Mouse (Mus musculus) left cerebral cortex, adult 6 months (tissue): ENCODE data around the gene Pex11b. TPM values are rescaled to one million over a fixed set of nuclear protein-coding genes. Genes with fewer than 3 reads are reported as not detected.

Experiments
- long read RNA-seq, 2 experiments: library from polyadenylated mRNA; unstranded; transcript quantifications; one replicate each; pipeline ENCODE4 v2.0.0; 2019 to 2020
- polyA plus RNA-seq: library from polyadenylated mRNA; unstranded; fragments of <200 nt; fragmentation: Nextera tagmentation; gene quantifications from 2 replicates; pipeline ENCODE4 v1.2.3, GENCODE M21; 2021

The Pex11b gene
- 86.5 and 102 TPM in 2 replicates for polyA plus RNA-seq
- long read RNA-seq, experiment 1, transcript Pex11b-202 (4 exons, 2,424 nt) = major isoform, 311 of 399 reads
- long read RNA-seq, experiment 1, transcript Pex11b-201 (5 exons, 1,122 nt) = minor isoform, 27 of 399 reads
- long read RNA-seq, experiment 1, transcript Pex11b-206 (4 exons, 1,017 nt) = minor isoform, 47 of 399 reads
- long read RNA-seq, experiment 1, partial matches to known transcripts = 3 of 399 reads
- long read RNA-seq, experiment 1, other reads (novel, unspliced or antisense) = 8 of 399 reads
- long read RNA-seq, experiment 2, transcript Pex11b-202 (4 exons, 2,424 nt) = major isoform, 85 of 137 reads
- long read RNA-seq, experiment 2, transcript Pex11b-201 (5 exons, 1,122 nt) = minor isoform, 19 of 137 reads
- long read RNA-seq, experiment 2, transcript Pex11b-206 (4 exons, 1,017 nt) = minor isoform, 9 of 137 reads
- long read RNA-seq, experiment 2, partial matches to known transcripts = 19 of 137 reads
- long read RNA-seq, experiment 2, other reads (novel, unspliced or antisense) = 4 of 137 reads

GRCm38 (mm10) chr3:96634928-96635879 is at the start of gene Pex11b, which contains the start of gene Gm42957:
Gene Pex11b, plus strand, starts transcription at chr3:96635376.
Gene Gm42957, plus strand, starts transcription at chr3:96635474.

GRCm38 (mm10) chr3:96593790-96594560 is 41.2 kb upstream of the Pex11b start, which contains the start of gene Polr3gl:
Gene Polr3gl, minus strand, starts transcription at chr3:96594181.

DNA sequence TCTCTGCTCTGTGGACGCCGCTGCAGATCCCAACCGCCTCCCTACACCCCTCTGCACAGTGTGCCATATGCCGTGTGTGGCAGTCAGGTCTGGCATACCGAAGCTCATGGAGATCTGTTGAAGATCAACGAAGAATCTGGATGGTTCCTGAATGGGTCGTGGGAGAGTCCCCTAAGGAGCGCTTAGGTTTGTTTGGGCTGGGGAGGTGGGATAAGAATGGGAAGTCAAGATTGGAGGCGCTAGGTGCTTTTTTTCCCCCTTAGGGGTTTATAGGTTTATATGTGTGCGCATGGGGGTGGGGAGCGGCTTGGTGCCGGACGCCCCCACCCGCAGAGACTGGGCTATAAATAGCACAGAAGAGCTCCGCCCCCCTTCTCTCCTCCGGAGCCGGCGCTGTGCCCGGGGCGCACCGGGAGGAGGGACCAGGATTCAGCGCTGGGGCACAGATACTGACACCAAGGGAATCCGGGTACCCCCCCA is 38.9 kb upstream of the Pex11b start, which contains the start of gene Ankrd34a:
Gene Ankrd34a, plus strand, starts transcription at position 409 of the 480 bp plus-strand sequence.

DNA sequence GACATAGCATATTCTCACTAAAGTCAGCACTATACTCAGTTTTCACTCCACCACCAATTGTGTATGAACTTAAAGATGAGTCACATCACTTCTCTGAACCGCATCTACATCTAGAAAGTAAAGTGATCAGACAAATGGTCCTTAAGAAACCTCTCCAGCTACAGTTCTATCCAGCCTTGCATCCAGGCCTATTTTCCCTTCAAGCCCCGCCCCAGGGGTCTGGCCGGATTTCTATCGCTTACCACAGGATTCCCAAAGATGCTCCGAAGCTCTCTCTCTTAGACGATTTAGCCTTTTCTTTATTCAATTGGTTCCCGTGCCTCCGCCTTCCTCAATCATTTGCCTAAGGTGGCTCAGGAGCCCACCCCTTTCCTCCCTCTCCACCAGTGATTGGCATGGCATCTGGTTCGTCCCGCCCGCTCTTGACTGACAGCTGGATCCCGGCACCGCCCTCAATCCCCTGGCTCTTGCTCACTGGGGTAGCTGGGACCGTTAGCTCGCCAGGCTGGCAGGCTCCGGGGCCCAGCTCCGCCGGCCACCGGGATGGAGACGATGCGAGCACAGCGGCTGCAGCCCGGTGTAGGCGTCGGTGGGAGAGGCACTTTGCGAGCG is 34.4 kb upstream of the Pex11b start, which contains the start of gene Lix1l:
Gene Lix1l, plus strand, starts transcription at position 511 of the 612 bp plus-strand sequence.

DNA sequence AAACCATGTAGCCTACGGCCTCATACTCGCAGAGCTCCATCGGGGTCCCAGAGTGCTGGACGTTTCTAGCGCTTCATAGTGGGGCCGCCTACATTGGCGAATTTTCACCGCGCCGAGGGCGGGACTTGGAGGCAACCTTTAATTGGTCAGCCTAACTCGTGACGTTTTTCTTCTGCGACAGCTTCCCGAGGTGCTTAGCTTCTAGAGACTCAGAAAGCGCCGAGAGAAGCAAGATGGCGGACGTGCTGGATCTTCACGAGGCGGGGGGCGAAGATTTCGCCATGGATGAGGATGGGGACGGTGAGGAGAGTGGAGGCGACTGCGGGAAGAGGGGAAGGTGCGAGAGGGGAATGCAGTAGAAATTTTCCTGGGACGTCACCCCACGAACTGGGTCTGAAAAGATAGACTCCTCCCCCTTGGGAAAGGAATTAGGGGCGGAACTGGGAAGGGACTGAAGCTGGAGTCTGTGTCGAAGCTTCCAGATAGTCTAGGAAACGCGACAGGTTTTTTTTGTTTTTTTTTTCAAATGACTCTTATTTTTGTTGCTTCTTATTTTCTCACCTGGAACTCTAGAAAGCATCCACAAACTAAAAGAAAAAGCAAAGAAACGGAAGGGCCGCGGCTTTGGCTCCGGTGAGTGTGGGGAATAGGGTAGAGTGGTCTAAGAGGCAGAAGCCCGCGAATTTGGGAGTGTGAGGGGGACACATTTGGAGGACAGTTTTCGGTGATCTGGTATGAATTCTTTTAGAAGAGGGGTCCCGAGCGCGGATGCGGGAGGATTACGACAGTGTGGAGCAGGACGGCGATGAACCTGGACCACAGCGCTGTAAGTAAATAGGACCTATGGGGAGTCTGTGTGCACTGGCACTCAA is 5.2 kb upstream of the Pex11b start, which contains the start of gene Rbm8a:
Gene Rbm8a, plus strand, starts transcription at position 205 of the 872 bp plus-strand sequence.

DNA sequence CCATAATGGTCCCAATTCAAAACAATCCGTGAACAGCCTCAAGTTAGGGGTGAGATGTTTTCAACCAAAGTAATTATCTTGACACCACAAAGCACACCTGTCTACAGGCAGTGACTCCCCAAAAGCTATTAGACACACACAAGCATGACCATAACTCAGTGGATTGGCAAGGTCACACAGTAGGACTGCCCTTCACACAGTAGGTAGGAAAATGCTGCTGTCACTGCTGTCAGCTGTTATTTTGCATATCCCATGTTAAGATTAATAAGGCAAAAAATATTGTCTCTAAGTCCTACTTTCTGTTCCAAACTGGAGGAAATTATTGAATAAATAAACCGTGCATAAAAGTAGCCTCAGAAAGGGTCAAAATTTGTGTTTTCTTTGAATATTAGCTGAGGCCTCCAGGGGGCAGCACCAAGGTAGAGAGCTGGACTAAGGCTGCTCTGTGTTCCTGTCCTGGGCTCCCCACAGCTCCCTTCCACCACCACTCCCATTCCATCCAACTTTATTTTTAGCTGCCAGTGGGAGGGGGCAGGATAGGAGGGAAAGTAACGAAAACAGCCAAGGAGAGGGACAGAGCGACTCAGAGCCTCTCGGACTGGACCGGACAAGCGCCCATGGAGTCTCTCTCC is 10.0 kb downstream of the Pex11b start, which contains the start of gene Itga10:
Gene Itga10, plus strand, starts transcription at position 567 of the 632 bp plus-strand sequence.

DNA sequence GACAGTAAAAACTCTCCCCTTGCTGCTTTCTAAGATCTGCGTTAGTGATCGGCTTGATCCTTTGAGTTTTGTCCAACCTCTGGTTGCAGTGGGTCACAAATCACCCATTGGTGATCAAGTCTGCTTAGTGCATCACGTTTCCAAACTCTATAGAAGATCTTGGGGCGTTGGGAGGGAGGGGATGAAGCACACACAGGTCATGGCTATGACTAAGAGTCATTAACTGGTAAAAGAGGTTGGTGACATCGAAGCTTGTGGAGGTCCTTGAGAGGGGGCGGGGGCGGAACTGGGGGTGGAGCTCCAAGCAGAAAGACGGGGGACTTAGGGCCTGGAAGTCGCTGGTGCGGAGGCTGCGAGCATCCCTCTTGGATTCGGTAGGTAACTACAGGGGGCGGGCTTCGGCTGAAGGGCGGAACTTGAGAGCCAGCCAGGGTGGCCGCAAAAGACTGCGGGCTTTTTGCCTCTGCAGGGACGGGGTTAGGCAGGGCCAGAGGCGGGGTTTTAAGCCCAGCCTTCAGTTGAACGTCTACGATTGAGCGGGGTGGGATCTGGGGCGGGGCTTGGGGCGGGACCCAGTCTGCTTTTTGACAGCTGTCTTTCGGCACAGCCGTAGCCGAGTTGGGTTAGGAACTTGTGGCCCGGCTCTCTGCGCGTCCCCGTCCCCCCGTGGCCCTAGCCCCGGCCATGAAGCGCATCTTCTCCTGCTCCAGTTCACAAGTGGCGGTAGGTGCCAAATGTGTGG is 34.7 kb downstream of the Pex11b start, which contains the start of gene Ankrd35:
Gene Ankrd35, plus strand, starts transcription at position 405 of the 742 bp plus-strand sequence.

Other genes with a start within 250 kb of the Pex11b start
- not detected in 2 replicates for gene BC107364, start 183.1 kb upstream of the Pex11b start, polyA plus RNA-seq
- 0.94 and 1.7 TPM in 2 replicates for gene Hfe2, start 110.2 kb upstream of the Pex11b start, polyA plus RNA-seq
- gene Txnip, start 77.4 kb upstream of the Pex11b start, polyA plus RNA-seq = 4.3 and 4.7 TPM in 2 replicates
- 0.40 and 0.42 TPM in 2 replicates for gene Gm16253, start 58.4 kb upstream of the Pex11b start, polyA plus RNA-seq
- 17.1 and 20.0 TPM in 2 replicates for gene Polr3gl, start 41.2 kb upstream of the Pex11b start, polyA plus RNA-seq
- gene Ankrd34a, start 38.7 kb upstream of the Pex11b start, polyA plus RNA-seq = 28.3 and 55.7 TPM in 2 replicates
- gene Lix1l, start 34.2 kb upstream of the Pex11b start, polyA plus RNA-seq = 1.2 TPM in 2 replicates
- gene Rbm8a, start 5.4 kb upstream of the Pex11b start, polyA plus RNA-seq = 21.6 and 35.1 TPM in 2 replicates
- gene Gm42957, start 98 bp downstream of the Pex11b start, polyA plus RNA-seq = not detected in 2 replicates
- gene Itga10, start 10.2 kb downstream of the Pex11b start, polyA plus RNA-seq = 0.05 and 0.06 TPM in 2 replicates
- gene Ankrd35, start 34.8 kb downstream of the Pex11b start, polyA plus RNA-seq = 6.1 and 6.7 TPM in 2 replicates
- 10.8 and 15.6 TPM in 2 replicates for gene Pias3, start 61.0 kb downstream of the Pex11b start, polyA plus RNA-seq
- 10.7 and 12.3 TPM in 2 replicates for gene Nudt17, start 73.2 kb downstream of the Pex11b start, polyA plus RNA-seq
- gene Polr3c, start 92.3 kb downstream of the Pex11b start, polyA plus RNA-seq = 18.8 and 21.4 TPM in 2 replicates
- gene Rnf115, start 92.3 kb downstream of the Pex11b start, polyA plus RNA-seq = 31.0 and 64.8 TPM in 2 replicates
- gene Pdzk1, start 193.9 kb downstream of the Pex11b start, polyA plus RNA-seq = 0.16 TPM in 1 of 2 replicates, not detected in the other
- 0.07 and 0.11 TPM in 2 replicates for gene Cd160, start 194.0 kb downstream of the Pex11b start, polyA plus RNA-seq